Mouse (Mus musculus) heart, postnatal 36 days (tissue): Measurements from ENCODE around the gene Slc38a7. TPM values are rescaled to one million over a fixed set of nuclear protein-coding genes. Genes with fewer than 3 reads are reported as not detected.
"Not testable (repeated sequence)": the region's sequence is repeated elsewhere in the genome, so short reads cannot be mapped to it uniquely, and the experiment has no call there.

Experiments
- DNase-seq, 2 experiments: peaks; one replicate each; pipeline ENCODE4 v3.0.0; 2021 to 2022
- intact Hi-C: fragments of 180-260 bp; cut with DNase I; formaldehyde crosslinking; loops from one replicate; pipeline ENCODE4 v1.15.1; 2025
- total RNA-seq, 2 experiments: library from RNA; stranded (reverse); gene quantifications; 2 replicates each; pipeline ENCODE4 v1.2.3; 2021

The Slc38a7 gene
- total RNA-seq, 2 experiments from 2014 or later: 11.4 to 12.0 TPM

DNA sequence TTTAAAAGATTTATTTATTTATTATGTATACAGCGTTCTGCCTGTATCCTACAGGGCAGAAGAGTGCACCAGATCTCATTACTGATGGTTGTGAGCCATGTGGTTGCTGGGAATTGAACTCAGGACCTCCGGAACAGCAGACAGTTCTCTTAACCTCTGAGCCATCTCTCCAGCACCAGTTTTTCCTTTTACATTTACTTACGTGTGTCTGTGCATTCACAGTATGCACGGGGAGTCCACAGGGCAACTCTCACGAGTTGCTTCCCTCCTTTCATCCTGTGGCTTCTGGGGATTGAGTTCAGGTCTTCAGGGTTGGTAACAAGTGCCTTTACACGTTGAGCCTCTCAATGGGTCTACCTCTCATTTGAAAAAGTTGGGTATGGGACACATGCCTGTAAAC lies 835 bp upstream of the Slc38a7 start:
- intact Hi-C loops: loop anchor here (5.0 kb wide), 1 partner anchor 63 kb away; no protein-coding TSS in a partner anchor
- DNase-seq: no peak

GRCm38 (mm10) chr8:95852290-95852689 lies 1.0 kb downstream of the Slc38a7 start:
- peak; percentile 43 to 44 for DNase-seq
- intact Hi-C loops: loop anchor here (2.0 to 5.0 kb wide), 2 partner anchors 47 to 65 kb away; no protein-coding TSS in a partner anchor

GRCm38 (mm10) chr8:95850326-95850725 lies 3.0 kb downstream of the Slc38a7 start:
- DNase-seq: no peak
- intact Hi-C loops: loop anchor here (5.0 kb wide), 1 partner anchor 67 kb away; no protein-coding TSS in a partner anchor

- DNase-seq: no peak
- intact Hi-C loops: no loop called here
These were observed 4.4 kb downstream of the Slc38a7 start for GRCm38 (mm10) chr8:95848734-95849464.

- intact Hi-C loops: no loop called here
- no peak for DNase-seq
These were observed 5.2 kb downstream of the Slc38a7 start for GRCm38 (mm10) chr8:95848061-95848551.

- intact Hi-C loops: no loop called here
- DNase-seq: no peak
These were observed 8.3 kb downstream of the Slc38a7 start for GRCm38 (mm10) chr8:95845026-95845425.

DNA sequence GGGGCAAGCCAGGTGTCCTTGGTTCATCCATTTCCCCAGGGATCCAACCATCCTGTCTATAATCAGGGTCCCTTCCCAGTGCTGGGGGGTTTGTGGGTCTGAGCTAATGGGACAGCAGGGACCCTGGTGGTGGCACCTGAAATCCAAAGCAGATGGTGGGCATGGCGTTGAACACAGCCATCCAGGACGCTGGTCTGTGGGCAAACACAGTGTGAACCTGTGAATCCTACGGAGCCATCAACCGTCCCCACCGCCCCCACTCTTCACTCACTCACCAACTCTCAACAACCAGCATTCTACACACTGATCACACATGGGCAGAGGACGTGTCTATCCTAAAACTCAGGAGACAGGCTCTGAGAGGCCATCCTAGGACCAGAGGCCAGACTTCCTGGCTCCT lies 9.4 kb downstream of the Slc38a7 start:
- no peak for DNase-seq
- intact Hi-C loops: no loop called here

- intact Hi-C loops: no loop called here
- DNase-seq: no peak
These were observed 11.9 kb downstream of the Slc38a7 start for GRCm38 (mm10) chr8:95841436-95841835.

DNA sequence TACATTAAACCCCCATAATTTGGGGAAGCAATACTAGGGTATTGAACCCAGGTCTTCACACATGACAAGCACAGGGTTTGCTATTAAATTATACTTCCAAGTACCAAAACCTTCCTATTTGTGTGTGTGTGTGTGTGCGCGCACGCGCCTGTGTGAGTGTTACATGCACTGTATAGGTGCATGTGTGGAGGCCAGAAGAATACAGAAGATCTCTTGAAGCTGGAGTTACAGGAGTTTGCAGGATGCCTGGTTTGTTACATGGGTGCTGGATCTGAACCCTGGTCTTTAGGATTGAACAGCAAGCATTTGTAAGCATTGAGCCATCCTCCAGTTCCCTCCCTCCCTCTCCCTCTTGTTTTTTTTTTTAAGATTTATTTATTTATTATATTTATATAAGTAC lies 14.1 kb downstream of the Slc38a7 start:
- intact Hi-C loops: no loop called here
- no peak for DNase-seq

DNA sequence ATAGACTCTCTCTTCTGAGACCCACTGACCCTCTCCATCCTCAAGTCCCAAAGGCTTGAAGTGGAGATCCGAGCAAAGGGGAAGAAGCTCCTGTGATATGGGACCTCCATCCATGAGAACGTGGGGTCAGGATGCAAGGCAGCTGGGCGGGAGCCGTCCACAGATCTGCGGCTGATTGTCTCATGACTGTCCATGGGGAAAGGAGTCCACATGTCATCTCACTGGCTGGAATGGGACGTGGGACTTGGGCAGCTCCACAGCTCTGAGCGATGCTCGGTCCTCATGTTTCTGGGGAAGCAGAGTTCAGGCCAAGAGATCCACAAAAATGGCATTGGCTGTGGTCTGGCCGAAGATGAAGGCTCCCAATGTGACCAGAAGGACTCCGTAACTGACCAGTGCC lies 16.1 kb downstream of the Slc38a7 start:
- intact Hi-C loops: no loop called here
- no peak for DNase-seq

- intact Hi-C loops: no loop called here
- no peak for DNase-seq
These were observed 17.4 kb downstream of the Slc38a7 start for GRCm38 (mm10) chr8:95835891-95836290.

- DNase-seq: no peak
- intact Hi-C loops: loop anchor here (2.0 to 5.0 kb wide), 6 partner anchors 41 to 231 kb away; no protein-coding TSS in a partner anchor
These were observed 19.8 kb downstream of the Slc38a7 start for GRCm38 (mm10) chr8:95833435-95833984.

DNA sequence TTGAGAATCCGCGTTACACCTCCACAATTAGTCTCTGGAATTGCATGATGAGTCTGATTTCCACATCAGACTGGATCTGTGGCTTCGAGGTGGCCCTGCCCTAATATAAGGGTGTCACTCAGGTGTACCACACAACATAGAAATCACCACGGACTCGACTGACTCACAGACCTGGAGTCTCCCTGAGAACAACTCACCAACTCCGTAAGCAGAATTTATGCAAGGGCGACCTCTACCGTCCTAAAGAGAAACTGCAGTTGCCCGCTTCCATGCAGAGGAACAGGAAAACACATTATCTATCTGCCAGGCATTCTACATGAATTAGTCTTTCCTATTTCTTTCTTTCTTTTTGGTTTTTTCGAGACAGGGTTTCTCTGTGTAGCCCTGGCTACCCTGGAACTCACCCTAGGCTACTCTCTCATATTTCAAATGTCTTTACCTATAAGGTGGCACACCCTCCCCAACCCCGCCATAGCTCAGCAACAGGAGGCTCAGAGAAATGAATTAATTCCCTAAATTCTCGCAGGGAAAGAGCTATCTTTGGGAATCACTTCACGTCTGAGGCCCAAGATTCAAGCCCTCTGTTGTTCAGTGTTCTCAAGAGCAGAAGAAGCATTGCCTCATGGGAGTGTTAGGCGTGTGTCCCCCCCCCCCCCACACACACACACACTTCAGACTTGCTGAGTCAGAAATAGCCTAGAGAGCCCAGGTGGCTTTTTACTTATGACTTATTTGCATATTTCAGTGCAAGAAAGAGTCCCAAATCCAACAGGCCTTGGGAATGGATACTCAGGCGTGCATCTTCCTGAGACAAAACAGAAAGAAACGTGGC lies 20.5 kb downstream of the Slc38a7 start:
- intact Hi-C loops: loop anchor here (2.0 to 5.0 kb wide), 6 partner anchors 40 to 231 kb away; no protein-coding TSS in a partner anchor

GRCm38 (mm10) chr8:95830144-95830543 lies 23.2 kb downstream of the Slc38a7 start:
- no peak for DNase-seq
- intact Hi-C loops: loop anchor here (5.0 kb wide), 4 partner anchors 48 to 228 kb away; no protein-coding TSS in a partner anchor

More for the DNA sequence above, 20.5 kb downstream of the Slc38a7 start:
- peak; percentile 87 to 89 for DNase-seq

- intact Hi-C loops, DNase-seq: not testable (repeated sequence)
These were observed 28.2 kb downstream of the Slc38a7 start, which contains the start of gene Sap18b for GRCm38 (mm10) chr8:95825162-95825561. Gene Sap18b, plus strand, starts transcription at chr8:95825346.

GRCm38 (mm10) chr8:95822699-95823098 lies 30.6 kb downstream of the Slc38a7 start:
- intact Hi-C loops: no loop called here
- peak in 1 of 2 experiments; percentile 19 for DNase-seq

DNA sequence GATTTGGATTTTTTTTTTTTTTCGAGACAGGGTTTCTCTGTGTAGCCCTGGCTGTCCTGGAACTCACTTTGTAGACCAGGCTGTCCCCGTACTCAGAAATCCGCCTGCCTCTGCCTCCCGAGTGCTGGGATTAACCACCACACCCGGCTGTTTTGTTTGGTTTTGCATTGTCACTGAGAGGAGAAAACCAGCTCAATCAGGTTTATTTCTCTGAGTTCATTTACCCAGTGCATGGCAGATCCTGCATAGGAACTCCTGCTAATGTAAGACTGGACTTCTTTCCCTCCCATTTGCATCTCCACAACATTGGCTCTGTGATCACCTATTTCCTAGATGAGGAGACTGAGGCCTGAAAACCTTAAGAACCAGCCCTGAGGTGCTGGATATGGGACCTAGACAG lies 31.2 kb downstream of the Slc38a7 start:
- DNase-seq: no peak
- intact Hi-C loops: no loop called here

DNA sequence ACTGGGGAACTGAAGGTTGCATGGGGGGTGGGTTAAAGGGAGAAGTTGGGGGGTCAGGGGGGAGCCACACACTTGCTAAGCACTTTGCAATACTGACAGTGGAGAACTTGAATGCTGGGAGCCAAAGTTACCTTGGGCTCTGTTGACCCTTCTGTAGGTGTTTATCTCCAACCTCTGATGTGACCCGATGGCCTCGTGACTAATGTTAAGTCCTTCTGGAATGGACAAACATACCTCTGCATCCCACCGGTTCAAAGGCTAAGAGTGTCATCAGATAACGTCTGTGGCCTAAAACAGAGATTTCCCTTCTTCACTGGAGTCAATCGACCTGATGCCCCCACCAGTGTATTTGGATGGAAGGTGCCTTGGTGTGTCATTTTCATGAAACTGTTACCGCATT lies 32.1 kb downstream of the Slc38a7 start:
- DNase-seq: no peak
- intact Hi-C loops: no loop called here

- DNase-seq: peak; percentile 5 to 14
- intact Hi-C loops: no loop called here
These were observed 35.1 kb downstream of the Slc38a7 start for GRCm38 (mm10) chr8:95818211-95818610.

GRCm38 (mm10) chr8:95817597-95817996 lies 35.7 kb downstream of the Slc38a7 start:
- DNase-seq: no peak
- intact Hi-C loops: no loop called here
